Mouse (Mus musculus) cerebellum, adult 9-11 months (tissue): ENCODE results near the gene Vmn1r122.
"Not testable (repeated sequence)": the region's sequence is repeated elsewhere in the genome, so short reads cannot be mapped to it uniquely, and the experiment has no call there.

Experiments
- DNase-seq: peaks from one replicate; pipeline ENCODE4 v3.0.0; 2022

Gene Vmn1r122

DNA sequence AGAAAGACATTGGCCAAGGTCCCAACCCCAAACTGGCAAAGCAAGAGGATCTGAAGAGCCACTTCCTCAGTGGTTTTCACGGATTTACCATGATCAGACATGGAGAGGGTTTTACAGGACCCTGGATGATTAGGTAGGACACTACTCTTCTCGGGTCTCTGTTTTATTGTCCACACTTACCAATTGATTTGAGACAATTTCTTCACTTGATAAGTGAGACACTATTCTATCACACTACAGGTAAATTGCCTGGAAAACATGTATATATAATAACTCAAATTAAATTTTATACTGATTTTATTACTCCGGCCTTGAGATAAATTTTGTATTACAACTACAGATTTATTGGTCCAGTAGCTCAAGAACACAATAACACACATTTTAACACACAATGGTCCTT is at the start of gene Vmn1r122:
Gene Vmn1r122, minus strand, starts transcription at position 101 of the 400 bp plus-strand sequence.
- not testable (repeated sequence) for DNase-seq

DNA sequence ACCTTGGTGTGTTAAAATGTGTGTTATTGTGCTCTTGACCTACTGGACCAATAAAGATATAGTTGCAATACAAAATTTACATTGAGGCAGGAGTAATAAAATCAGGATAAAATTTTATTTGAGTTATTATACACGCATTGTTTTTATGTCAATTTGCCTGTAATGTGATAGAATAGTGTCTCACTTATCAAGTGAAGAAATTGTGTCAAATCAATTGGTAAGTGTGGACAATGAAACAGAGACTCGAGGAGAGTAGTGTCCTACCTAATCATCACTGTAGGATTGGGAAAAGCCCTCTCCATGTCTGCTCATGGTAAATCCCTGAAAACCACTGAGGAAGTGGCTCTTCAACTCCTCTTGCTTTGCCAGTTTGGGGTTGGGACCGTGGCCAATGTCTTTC is 28.0 kb upstream of the Vmn1r122 start, which contains the start of gene Vmn1r123:
Gene Vmn1r123, plus strand, starts transcription at position 301 of the 400 bp plus-strand sequence.
- DNase-seq: not testable (repeated sequence)

DNA sequence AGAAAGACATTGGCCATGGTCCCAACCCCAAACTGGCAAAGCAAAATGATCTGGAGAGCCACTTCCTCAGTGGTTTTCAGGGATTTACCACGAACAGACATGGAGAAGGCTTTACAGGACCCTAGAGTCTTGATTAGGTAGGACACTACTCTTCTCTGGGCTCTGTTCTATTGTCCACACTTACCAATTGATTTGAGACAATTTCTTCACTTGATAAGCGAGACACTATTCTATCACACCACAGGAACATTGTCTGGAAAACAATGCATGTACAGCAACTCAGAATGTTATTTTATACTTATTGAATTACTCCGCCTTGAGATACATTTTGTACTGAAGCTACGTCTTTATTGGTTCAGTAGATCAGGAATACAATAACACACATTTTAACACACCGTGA is 35.5 kb downstream of the Vmn1r122 start, which contains the start of gene Vmn1r121:
Gene Vmn1r121, minus strand, starts transcription at position 101 of the 400 bp plus-strand sequence.
- not testable (repeated sequence) for DNase-seq
